Mouse (Mus musculus) T-helper 17 cell (primary cell): Measurements from ENCODE around the gene Mmp2.

Experiments used
- in situ Hi-C, 2 experiments: fragments of 300-600 bp; cut with MboI, MseI; formaldehyde crosslinking; loops; 1 replicate in 1 of 2; 2 replicates in 1 of 2; pipeline ENCODE4 v1.15.1; 2025; ENCODE audit warnings: high pct_unique_total_duplicates in 2 of 2

Gene Mmp2

GRCm38 (mm10) chr8:92895053-92895452 is 68.0 kb downstream of the Mmp2 start:
- in situ Hi-C loops = no loop called here

DNA sequence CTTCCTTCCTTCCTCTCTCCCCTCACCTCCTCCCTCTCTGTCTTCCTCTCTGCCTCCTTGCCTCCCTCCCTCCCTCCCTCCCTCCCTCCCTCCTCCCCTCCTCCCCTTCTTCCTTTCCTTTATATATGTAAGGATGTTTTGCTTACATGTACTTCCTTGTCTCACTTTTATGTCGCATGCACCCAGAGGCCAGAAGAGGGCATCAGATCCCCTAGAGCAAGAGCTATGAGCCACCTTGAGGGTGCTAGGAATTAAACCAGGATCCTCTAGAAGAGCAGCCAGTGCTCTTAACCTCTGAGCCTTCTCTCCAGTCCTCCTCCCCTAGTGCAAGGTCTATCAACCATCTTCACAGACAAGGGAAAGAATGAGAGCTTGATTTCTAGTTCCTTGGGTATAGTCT is 69.0 kb downstream of the Mmp2 start:
- in situ Hi-C loops = no loop called here

DNA sequence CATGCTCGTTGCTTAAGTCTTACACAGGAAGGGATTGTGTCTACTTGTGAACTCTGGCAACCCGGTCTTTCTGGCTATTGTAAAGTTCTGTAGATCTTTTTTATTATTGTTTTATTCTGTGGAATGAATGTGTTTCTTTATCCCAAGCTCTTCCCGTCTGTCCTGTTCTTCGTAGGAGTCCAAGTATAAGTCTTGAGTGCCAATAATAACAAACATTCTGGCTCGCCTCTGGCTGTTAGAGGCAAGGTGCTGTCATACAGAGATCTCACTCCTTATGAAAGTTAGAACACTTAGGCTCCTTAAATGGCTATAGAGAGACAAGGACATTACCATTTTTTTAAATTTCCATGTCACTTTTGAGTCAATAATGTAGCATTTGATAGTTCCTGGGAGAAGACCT is 69.5 kb downstream of the Mmp2 start:
- in situ Hi-C loops = no loop called here

DNA sequence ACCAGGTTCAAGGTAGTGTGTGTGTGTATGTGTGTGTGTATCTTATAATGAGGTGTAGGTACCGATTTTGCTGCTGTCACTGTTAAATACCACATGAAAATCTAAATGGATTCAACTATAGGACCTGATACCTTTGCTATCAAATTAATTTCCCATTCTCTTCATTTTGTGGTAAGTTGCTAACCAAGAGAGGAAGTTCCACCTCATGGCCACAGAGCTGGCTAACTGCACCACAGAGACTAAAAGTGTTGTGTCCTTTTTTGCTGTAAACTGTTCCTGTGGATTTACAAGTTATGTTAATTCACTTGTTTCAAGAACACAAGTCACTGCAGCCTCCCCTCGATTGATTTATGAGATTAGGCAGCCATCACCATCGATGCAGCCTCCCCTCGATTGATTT is 70.7 kb downstream of the Mmp2 start:
- in situ Hi-C loops = no loop called here

GRCm38 (mm10) chr8:92899590-92899989 is 72.5 kb downstream of the Mmp2 start:
- in situ Hi-C loops = no loop called here

- in situ Hi-C loops = no loop called here
Measured at GRCm38 (mm10) chr8:92901107-92901506, 74.0 kb downstream of the Mmp2 start, which contains the start of gene Capns2. Gene Capns2, plus strand, starts transcription at chr8:92901407.

GRCm38 (mm10) chr8:92902981-92903380 is 75.9 kb downstream of the Mmp2 start:
- in situ Hi-C loops = no loop called here
